Mouse (Mus musculus): ENCODE data around the gene Rhoh. TPM values are rescaled to one million over a fixed set of nuclear protein-coding genes. Genes with fewer than 3 reads are reported as not detected.

Rhoh gene
- polyA plus RNA-seq, 1 experiment from 2014 or later = 0.33 TPM

DNA sequence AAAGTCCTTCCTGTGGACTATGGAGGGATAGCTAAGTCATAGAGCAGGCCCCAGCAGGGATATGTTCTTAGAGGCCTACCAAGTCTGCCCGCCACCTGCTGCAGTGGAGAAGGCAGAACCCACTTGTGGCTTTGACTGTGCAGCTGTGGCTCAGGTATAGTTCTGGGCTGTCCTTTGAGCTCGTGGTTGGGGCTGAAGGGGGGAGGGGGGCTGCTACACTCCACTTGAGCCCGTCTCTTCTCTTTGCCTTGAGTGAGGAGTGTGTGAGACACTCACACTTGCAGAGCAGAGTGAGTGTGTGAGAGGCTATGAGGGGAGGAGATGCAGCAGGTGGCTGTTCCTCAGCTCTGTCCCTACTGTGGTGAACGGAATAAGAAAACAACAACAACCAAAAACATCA lies 49.4 kb downstream of the Rhoh start:
- H3K36me3 ChIP-seq (ENCODE audit: control insufficient read depth, insufficient read depth, low read length) = no peaks in the 10 kb centered on the region
- H3K27ac ChIP-seq (ENCODE audit: low read depth, low read length) = no peak overlapping the region
- no peak for DNase-seq (ENCODE audit: low spot score, missing footprints)
- no peaks in the 10 kb centered on the region; the same call in 1 of the 2 replicates for H3K9me3 ChIP-seq (ENCODE audit: control insufficient read depth, low read length)
- WGBS = 84% methylated on average over 4 of the region's 4 CpGs
- no peaks in the 10 kb centered on the region for H3K27me3 ChIP-seq (ENCODE audit: control insufficient read depth, insufficient read depth, low read length)
- no peak overlapping the region for H3K4me3 ChIP-seq (ENCODE audit: low read depth, low read length)
- no peak overlapping the region for H3K9ac ChIP-seq (ENCODE audit: low read length)
- no peak overlapping the region for H3K4me2 ChIP-seq
- ATAC-seq (ENCODE audit: low FRiP score) = no peak
- H3K4me1 ChIP-seq (ENCODE audit: control insufficient read depth, insufficient read depth, low read length) = no peaks in the 10 kb centered on the region

DNA sequence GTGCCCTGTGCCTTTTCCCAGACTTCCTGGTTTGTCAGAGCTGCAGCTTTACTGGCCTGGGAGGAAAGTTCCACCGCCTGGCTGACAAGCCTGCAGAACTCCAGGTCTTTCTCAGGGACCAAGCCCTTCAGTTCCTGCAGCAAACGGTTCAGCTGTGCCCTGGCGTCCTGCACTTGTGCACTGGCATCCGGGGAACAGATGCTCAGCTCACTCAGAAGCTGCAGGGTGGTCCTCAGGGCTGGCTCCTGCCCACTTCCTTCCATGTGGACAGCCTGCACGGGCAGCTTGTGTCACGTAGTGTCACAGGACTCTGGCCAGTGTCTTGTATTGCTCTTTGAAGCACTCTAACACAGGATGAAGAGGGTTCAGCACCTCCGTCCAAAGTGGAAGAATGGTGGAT lies 50.7 kb downstream of the Rhoh start:
- no peaks in the 10 kb centered on the region for H3K36me3 ChIP-seq (ENCODE audit: control insufficient read depth, insufficient read depth, low read length)
- ATAC-seq (ENCODE audit: low FRiP score) (no peak), DNase-seq (ENCODE audit: low spot score, missing footprints) (no peak)
- H3K4me3 ChIP-seq (ENCODE audit: low read depth, low read length) = no peak overlapping the region
- no peaks in the 10 kb centered on the region for H3K4me1 ChIP-seq (ENCODE audit: control insufficient read depth, insufficient read depth, low read length)
- no peak overlapping the region for H3K27ac ChIP-seq (ENCODE audit: low read depth, low read length)
- WGBS = 89% methylated on average over 7 of the region's 7 CpGs
- no peaks in the 10 kb centered on the region; the same call in 1 of the 2 replicates for H3K9me3 ChIP-seq (ENCODE audit: control insufficient read depth, low read length)
- H3K4me2 ChIP-seq = no peak overlapping the region
- H3K9ac ChIP-seq (ENCODE audit: low read length) = no peak overlapping the region
- no peaks in the 10 kb centered on the region for H3K27me3 ChIP-seq (ENCODE audit: control insufficient read depth, insufficient read depth, low read length)

DNA sequence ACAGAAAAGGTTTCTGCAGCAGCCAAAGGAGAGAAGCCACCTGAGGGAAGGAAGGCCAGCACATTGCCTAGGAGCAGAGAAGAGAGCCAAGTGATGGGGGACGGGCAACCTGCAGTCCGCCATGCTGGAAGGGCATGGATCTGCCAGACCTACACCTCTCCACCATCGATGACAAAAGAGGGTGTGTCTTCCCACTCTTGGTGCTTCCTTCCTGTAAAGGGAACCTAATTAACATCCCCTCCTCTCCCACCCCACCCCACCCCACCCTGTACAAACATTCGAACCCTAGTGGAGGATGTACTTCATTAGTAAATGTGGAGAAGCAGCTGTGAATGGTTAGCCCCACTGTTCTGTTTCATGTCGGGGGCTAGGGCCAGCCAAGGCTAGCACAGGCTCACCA lies 51.2 kb downstream of the Rhoh start:
- ATAC-seq (ENCODE audit: low FRiP score) = no peak
- no peak overlapping the region for H3K27ac ChIP-seq (ENCODE audit: low read depth, low read length)
- no peak for DNase-seq (ENCODE audit: low spot score, missing footprints)
- 91% methylated on average over 5 of the region's 5 CpGs for WGBS
- H3K9ac ChIP-seq (ENCODE audit: low read length) = no peak overlapping the region
- H3K36me3 ChIP-seq (ENCODE audit: control insufficient read depth, insufficient read depth, low read length) = no peaks in the 10 kb centered on the region
- no peaks in the 10 kb centered on the region for H3K9me3 ChIP-seq (ENCODE audit: control insufficient read depth, low read length)
- H3K27me3 ChIP-seq (ENCODE audit: control insufficient read depth, insufficient read depth, low read length) = no peaks in the 10 kb centered on the region
- H3K4me3 ChIP-seq (ENCODE audit: low read depth, low read length) = no peak overlapping the region
- H3K4me2 ChIP-seq = no peak overlapping the region
- no peaks in the 10 kb centered on the region for H3K4me1 ChIP-seq (ENCODE audit: control insufficient read depth, insufficient read depth, low read length)

DNA sequence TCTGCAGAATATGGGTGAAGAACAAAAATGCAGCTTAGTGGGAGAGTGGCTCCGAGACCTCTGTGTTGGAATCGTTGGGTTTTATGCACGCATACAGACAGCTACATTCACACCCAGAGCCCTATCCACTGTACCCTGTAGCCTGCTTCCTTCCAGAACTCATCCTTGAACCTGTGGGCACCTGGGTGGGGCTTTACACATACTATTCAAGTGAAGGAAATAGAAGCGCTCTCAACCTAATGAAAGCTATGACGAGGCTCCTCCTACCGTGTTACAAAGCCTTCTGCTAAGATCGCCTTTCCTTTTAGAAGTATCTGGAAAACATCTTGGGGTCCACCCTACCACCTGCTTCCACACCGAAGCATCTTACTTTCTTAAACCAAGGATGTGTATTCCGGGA lies 52.1 kb downstream of the Rhoh start:
- no peak overlapping the region for H3K4me3 ChIP-seq (ENCODE audit: low read depth, low read length)

DNA sequence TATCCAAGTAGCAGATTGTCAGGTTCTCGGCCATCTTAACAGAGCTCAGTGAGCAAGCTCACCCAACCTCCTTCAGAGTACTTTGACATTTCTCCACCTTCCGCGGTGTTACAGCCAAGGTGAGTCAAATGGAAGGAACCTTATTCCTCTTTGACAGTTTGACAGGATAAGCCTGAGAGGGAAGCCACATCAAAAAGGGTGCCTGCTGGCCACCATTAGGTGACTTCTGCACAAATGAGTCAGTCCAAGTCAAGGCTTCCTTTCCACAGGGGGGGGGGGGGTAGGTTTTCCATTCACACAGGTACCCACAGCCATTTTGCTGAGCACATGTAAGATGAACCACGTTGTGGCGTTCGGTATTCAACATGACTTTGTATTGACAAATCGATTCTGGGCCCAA lies 53.3 kb downstream of the Rhoh start:
- Histone ChIP-seq H3K4me2 (no peak overlapping the region), H3K36me3 (ENCODE audit: control insufficient read depth, insufficient read depth, low read length) (no peaks in the 10 kb centered on the region), H3K4me3 (ENCODE audit: low read depth, low read length) (no peak overlapping the region), H3K9me3 (ENCODE audit: control insufficient read depth, low read length) (no peaks in the 10 kb centered on the region), H3K4me1 (ENCODE audit: control insufficient read depth, insufficient read depth, low read length) (peaks cover 4% of the 10 kb centered on the region; the same call in 1 of the 2 replicates), H3K27me3 (ENCODE audit: control insufficient read depth, insufficient read depth, low read length) (no peaks in the 10 kb centered on the region), H3K9ac (ENCODE audit: low read length) (no peak overlapping the region), H3K27ac (ENCODE audit: low read depth, low read length) (no peak overlapping the region)
- WGBS = 90% methylated on average over 7 of the region's 7 CpGs
- no peak for DNase-seq (ENCODE audit: low spot score, missing footprints)
- no peak for ATAC-seq (ENCODE audit: low FRiP score)

More for the DNA sequence above, 52.1 kb downstream of the Rhoh start:
- H3K4me1 ChIP-seq (ENCODE audit: control insufficient read depth, insufficient read depth, low read length) = no peaks in the 10 kb centered on the region
- DNase-seq (ENCODE audit: low spot score, missing footprints) (no peak), ATAC-seq (ENCODE audit: low FRiP score) (no peak)
- no peak overlapping the region for H3K27ac ChIP-seq (ENCODE audit: low read depth, low read length)
- WGBS = 91% methylated on average over 9 of the region's 9 CpGs
- no peak overlapping the region for H3K4me2 ChIP-seq
- H3K36me3 ChIP-seq (ENCODE audit: control insufficient read depth, insufficient read depth, low read length) = no peaks in the 10 kb centered on the region
- no peaks in the 10 kb centered on the region for H3K9me3 ChIP-seq (ENCODE audit: control insufficient read depth, low read length)
- H3K9ac ChIP-seq (ENCODE audit: low read length) = no peak overlapping the region
- no peaks in the 10 kb centered on the region for H3K27me3 ChIP-seq (ENCODE audit: control insufficient read depth, insufficient read depth, low read length)

DNA sequence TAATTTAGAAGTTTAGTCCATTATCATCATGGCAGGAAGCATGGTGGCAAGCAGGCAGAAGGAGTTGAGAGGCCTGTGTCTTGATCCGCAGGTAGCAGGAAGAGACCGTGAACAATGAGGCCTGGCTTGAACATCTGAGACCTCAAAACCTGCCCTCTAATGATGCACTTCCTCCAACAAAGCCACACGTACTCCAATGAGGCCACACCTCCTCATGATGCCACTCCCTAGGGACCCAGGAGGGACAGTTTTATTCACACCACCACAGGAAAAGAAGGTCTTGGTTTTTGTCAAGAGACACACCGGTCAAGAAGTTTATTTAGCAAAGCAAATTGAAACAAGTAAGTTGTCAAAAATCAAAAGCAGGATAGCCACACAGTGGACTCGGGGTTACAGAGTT lies 55.9 kb downstream of the Rhoh start:
- no peaks in the 10 kb centered on the region for H3K9me3 ChIP-seq (ENCODE audit: control insufficient read depth, low read length)
- no peaks in the 10 kb centered on the region for H3K27me3 ChIP-seq (ENCODE audit: control insufficient read depth, insufficient read depth, low read length)
- H3K4me1 ChIP-seq (ENCODE audit: control insufficient read depth, insufficient read depth, low read length) = peaks cover 4% of the 10 kb centered on the region; the same call in 1 of the 2 replicates
- H3K4me3 ChIP-seq (ENCODE audit: low read depth, low read length) = no peak overlapping the region
- no peak for DNase-seq (ENCODE audit: low spot score, missing footprints)
- no peaks in the 10 kb centered on the region for H3K36me3 ChIP-seq (ENCODE audit: control insufficient read depth, insufficient read depth, low read length)
- no peak overlapping the region for H3K9ac ChIP-seq (ENCODE audit: low read length)
- no peak for ATAC-seq (ENCODE audit: low FRiP score)
- no peak overlapping the region for H3K4me2 ChIP-seq
- no peak overlapping the region for H3K27ac ChIP-seq (ENCODE audit: low read depth, low read length)
- 88% methylated on average over 5 of the region's 5 CpGs for whole genome bisulfite sequencing

DNA sequence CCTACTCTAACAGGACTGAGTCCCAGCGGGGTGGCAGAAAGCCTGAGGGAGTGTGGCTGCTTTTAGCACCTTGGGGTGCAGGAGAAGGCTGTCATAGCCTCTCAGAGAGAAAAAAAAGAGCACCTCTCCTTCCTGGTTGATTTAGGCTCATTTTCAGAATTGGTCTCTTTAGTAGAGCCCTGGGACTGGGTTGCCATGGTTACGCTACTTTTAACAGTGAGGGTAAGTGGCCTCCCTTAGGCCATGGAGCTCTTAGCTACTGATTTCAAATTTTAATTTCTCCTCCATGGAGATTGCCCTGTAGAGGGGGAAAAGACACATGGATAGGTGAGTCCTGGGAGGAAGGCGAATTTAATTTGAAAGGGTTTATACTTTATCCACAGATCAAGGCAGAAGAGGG lies 57.6 kb downstream of the Rhoh start:
- WGBS = 79% methylated on average over 3 of the region's 3 CpGs
- Histone ChIP-seq H3K4me1 (ENCODE audit: control insufficient read depth, insufficient read depth, low read length) (peaks cover 4% of the 10 kb centered on the region; the same call in 1 of the 2 replicates), H3K9ac (ENCODE audit: low read length) (no peak overlapping the region), H3K9me3 (ENCODE audit: control insufficient read depth, low read length) (no peaks in the 10 kb centered on the region), H3K27me3 (ENCODE audit: control insufficient read depth, insufficient read depth, low read length) (no peaks in the 10 kb centered on the region), H3K4me2 (no peak overlapping the region), H3K27ac (ENCODE audit: low read depth, low read length) (no peak overlapping the region), H3K36me3 (ENCODE audit: control insufficient read depth, insufficient read depth, low read length) (no peaks in the 10 kb centered on the region), H3K4me3 (ENCODE audit: low read depth, low read length) (no peak overlapping the region)
- ATAC-seq (ENCODE audit: low FRiP score) (no peak), DNase-seq (ENCODE audit: low spot score, missing footprints) (no peak)

DNA sequence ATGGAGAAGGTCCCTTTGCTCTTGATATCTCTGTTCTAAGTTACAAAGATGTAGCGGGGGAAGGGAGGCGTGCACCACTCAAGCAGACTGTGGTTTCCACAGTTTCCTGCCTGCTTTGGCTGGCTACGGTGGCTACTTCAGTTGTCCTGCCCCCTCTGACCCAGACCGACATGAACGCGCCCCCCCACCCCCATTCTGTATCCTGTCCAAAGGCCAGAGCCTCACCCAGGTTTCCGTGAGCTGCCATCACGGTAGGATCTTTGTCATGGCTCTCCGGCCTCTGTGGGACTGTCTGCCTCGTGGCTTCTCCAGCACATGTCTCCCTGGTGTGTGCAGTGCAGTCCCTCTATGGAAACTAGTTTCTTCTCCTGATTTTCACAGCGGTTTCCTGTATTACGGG lies 58.3 kb downstream of the Rhoh start:
- Histone ChIP-seq H3K9ac (ENCODE audit: low read length) (no peak overlapping the region), H3K4me3 (ENCODE audit: low read depth, low read length) (no peak overlapping the region), H3K36me3 (ENCODE audit: control insufficient read depth, insufficient read depth, low read length) (no peaks in the 10 kb centered on the region), H3K4me2 (no peak overlapping the region), H3K9me3 (ENCODE audit: control insufficient read depth, low read length) (no peaks in the 10 kb centered on the region), H3K4me1 (ENCODE audit: control insufficient read depth, insufficient read depth, low read length) (peaks cover 4% of the 10 kb centered on the region; the same call in 1 of the 2 replicates), H3K27ac (ENCODE audit: low read depth, low read length) (no peak overlapping the region), H3K27me3 (ENCODE audit: control insufficient read depth, insufficient read depth, low read length) (no peaks in the 10 kb centered on the region)
- ATAC-seq (ENCODE audit: low FRiP score) (no peak), DNase-seq (ENCODE audit: low spot score, missing footprints) (no peak)
- 84% methylated on average over 12 of the region's 12 CpGs for WGBS

DNA sequence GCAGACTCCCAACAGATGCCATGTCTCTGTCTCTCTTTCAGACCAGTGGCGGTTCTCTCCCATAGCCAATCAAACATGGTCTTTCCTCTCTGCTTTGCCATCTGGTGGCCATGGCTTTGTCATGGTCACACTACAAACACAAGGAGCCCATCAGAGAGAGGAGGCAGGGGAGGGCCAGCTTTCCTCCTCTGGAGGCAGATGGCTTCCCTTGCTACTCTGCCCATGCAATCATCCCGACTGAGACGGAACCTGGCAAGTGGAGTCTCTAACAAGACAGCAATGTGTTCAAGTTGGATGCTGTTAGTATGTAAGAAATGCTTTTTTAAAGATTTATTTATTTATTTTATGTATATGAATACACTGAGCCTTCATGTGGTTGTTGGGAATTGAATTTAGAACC lies 58.9 kb downstream of the Rhoh start:
- ATAC-seq (ENCODE audit: low FRiP score) = no peak
- Histone ChIP-seq H3K4me2 (no peak overlapping the region), H3K4me3 (ENCODE audit: low read depth, low read length) (no peak overlapping the region), H3K27ac (ENCODE audit: low read depth, low read length) (no peak overlapping the region), H3K4me1 (ENCODE audit: control insufficient read depth, insufficient read depth, low read length) (peaks cover 4% of the 10 kb centered on the region; the same call in 1 of the 2 replicates), H3K9ac (ENCODE audit: low read length) (no peak overlapping the region), H3K9me3 (ENCODE audit: control insufficient read depth, low read length) (no peaks in the 10 kb centered on the region), H3K27me3 (ENCODE audit: control insufficient read depth, insufficient read depth, low read length) (no peaks in the 10 kb centered on the region), H3K36me3 (ENCODE audit: control insufficient read depth, insufficient read depth, low read length) (no peaks in the 10 kb centered on the region)
- DNase-seq (ENCODE audit: low spot score, missing footprints) = no peak
- 96% methylated on average over 3 of the region's 3 CpGs for WGBS
